Mouse (Mus musculus) heart, embryonic 14.5 days (tissue): ENCODE results near the gene 0610010K14Rik. TPM values are rescaled to one million over a fixed set of nuclear protein-coding genes. Genes with fewer than 3 reads are reported as not detected.
A peak's percentile ranks its signal among the peaks of the same experiment; 100 is the strongest.

Experiments used
- ATAC-seq: fragments of 200-750 bp; cut with Nextera tagmentation; 2 replicates; pipeline ENCODE4 v1.8.0; 2017; ENCODE audit warnings: low read depth, moderate TSS enrichment; ENCODE audit not compliant: insufficient number of reproducible peaks, insufficient read depth, low FRiP score
- H3K27ac ChIP-seq, 2 experiments: fragments of 200-500 bp in 1 of 2; fragments of 300-500 bp in 1 of 2; sonication (generic) in 1 of 2; replicated peaks in 1 of 2; 2 replicates each; pipeline ENCODE4 v1.5.1; 2012 to 2014; ENCODE audit warnings: low read depth in 2 of 2, low read length in 2 of 2, control low read depth in 1 of 2, mild to moderate bottlenecking in 1 of 2, mixed read lengths in 1 of 2; ENCODE audit not compliant: control insufficient read depth in 1 of 2, insufficient read depth in 1 of 2
- H3K27me3 ChIP-seq: fragments of 300-500 bp; sonication (generic); 2 replicates; pipeline ENCODE4 v1.6.1; 2014; ENCODE audit warnings: mild to moderate bottlenecking, low read length, control low read depth; ENCODE audit not compliant: control insufficient read depth, insufficient read depth
- H3K36me3 ChIP-seq: fragments of 300-500 bp; sonication (generic); 2 replicates; pipeline ENCODE4 v1.6.1; 2014; ENCODE audit warnings: mild to moderate bottlenecking, control low read depth, low read length, mixed read lengths; ENCODE audit not compliant: control insufficient read depth, insufficient read depth
- H3K4me1 ChIP-seq, 2 experiments: fragments of 200-500 bp in 1 of 2; fragments of 300-500 bp in 1 of 2; sonication (generic) in 1 of 2; 2 replicates each; pipeline ENCODE4 v1.6.1; 2012 to 2014; ENCODE audit warnings: low read length in 2 of 2, control low read depth in 1 of 2, mixed read lengths in 1 of 2; ENCODE audit not compliant: control insufficient read depth in 2 of 2, insufficient read depth in 2 of 2
- H3K4me2 ChIP-seq: fragments of 300-500 bp; sonication (generic); 2 replicates; pipeline ENCODE4 v1.6.1; 2014; ENCODE audit warnings: mild to moderate bottlenecking, low read length
- H3K4me3 ChIP-seq, 2 experiments: fragments of 200-500 bp in 1 of 2; fragments of 300-500 bp in 1 of 2; sonication (generic) in 1 of 2; 2 replicates each; pipeline ENCODE4 v1.5.1; 2012 to 2014; ENCODE audit warnings: low read length in 2 of 2, mild to moderate bottlenecking in 2 of 2, control low read depth in 1 of 2, low read depth in 1 of 2, moderate library complexity in 1 of 2; ENCODE audit not compliant: control insufficient read depth in 1 of 2, insufficient read depth in 1 of 2
- H3K9ac ChIP-seq: fragments of 300-500 bp; sonication (generic); 2 replicates; pipeline ENCODE4 v1.6.1; 2014; ENCODE audit warnings: mild to moderate bottlenecking, low read length
- H3K9me3 ChIP-seq: fragments of 300-500 bp; sonication (generic); 2 replicates; pipeline ENCODE4 v1.6.1; 2016; ENCODE audit warnings: low read length, control low read depth; ENCODE audit not compliant: control insufficient read depth
- WGBS: fragments of 180-500 bp; shearing (Covaris S2); extraction: QIAGEN DNeasy Blood & Tissue Kit; methylation state at CpG from one replicate; pipeline ENCODE4 v1.1.7; 2014; 5-methylcytosine and 5-hydroxymethylcytosine counted together
- polyA plus RNA-seq: library from polyadenylated mRNA; unstranded; fragments of >200 nt; fragmentation: Nextera tagmentation; extraction: Ambion mirVana; gene quantifications from 2 replicates; pipeline ENCODE4 v1.2.1, GENCODE M21; 2014

The 0610010K14Rik gene
- polyA plus RNA-seq, 1 experiment from 2014 or later: 139 TPM

DNA sequence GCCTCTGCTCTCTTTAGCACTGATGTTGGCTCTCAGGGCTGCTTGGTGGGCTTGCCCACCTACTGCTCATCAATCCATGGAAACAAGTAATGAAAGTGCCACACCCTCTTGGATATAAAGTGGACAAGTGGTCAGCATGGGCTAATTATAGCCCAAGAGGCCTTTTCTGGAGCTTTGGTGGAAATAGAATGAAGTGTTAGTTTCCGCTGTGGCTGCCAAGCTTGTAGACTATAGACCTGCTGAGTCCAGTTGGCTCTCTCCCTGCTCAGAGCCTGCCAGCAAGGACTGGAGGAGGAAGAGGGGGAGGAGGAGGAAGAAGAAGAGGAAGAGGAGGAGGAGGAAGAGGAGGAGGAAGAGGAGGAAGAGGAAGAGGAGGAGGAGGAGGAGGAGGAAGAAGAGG, 28.7 kb upstream of the 0610010K14Rik start:
- no peaks in the 10 kb centered on the region for H3K36me3 ChIP-seq
- H3K9ac ChIP-seq: no peak overlapping the region
- H3K9me3 ChIP-seq: no peaks in the 10 kb centered on the region
- no peak overlapping the region for H3K4me3 ChIP-seq
- no peaks in the 10 kb centered on the region for H3K27me3 ChIP-seq
- ATAC-seq: no peak
- H3K4me1 ChIP-seq: peaks cover 10 to 14% of the 10 kb centered on the region in 2 experiments
- peak overlapping the region; percentile 47 to 48; a peak in 3 of 4 replicates for H3K27ac ChIP-seq
- 56% methylated on average over 1 of the region's 1 CpGs for WGBS
- H3K4me2 ChIP-seq: no peak overlapping the region

GRCm38 (mm10) chr11:70265819-70266218, 28.1 kb upstream of the 0610010K14Rik start:
- no peak overlapping the region for H3K4me3 ChIP-seq
- 52% methylated on average over 4 of the region's 4 CpGs for WGBS

DNA sequence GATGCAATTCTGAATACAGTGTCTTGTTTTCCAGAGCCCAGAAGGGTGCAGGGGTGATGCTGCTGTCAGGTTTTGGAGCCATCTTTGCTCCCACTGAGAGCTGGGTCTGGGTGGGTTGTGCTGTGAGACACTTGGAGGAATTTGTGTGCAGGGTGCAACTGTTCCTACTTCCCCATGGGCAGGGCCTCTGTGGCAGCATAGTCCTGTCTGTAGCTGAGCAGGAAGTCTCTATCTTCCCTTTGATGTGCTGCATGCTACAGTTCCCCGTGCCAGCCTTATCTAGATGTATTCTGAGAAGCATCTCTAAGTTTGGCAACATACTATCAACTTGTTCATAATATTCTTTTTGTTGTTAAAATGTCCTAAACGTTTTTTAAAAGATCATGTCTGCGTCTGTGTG, 27.5 kb upstream of the 0610010K14Rik start:
- H3K36me3 ChIP-seq: no peaks in the 10 kb centered on the region
- no peak overlapping the region; the same call in 1 of the 2 replicates for H3K9ac ChIP-seq
- no peak overlapping the region for H3K4me2 ChIP-seq
- H3K27ac ChIP-seq: 0 out of 4 replicates have a peak overlapping the region, but pooled peaks of 1 of the 2 experiments have one; percentile 47
- H3K27me3 ChIP-seq: no peaks in the 10 kb centered on the region
- H3K4me3 ChIP-seq: no peak overlapping the region
- peaks cover 10 to 14% of the 10 kb centered on the region in 2 experiments for H3K4me1 ChIP-seq
- WGBS: 39% methylated on average over 3 of the region's 3 CpGs
- no peak for ATAC-seq
- no peaks in the 10 kb centered on the region for H3K9me3 ChIP-seq

More at GRCm38 (mm10) chr11:70265819-70266218, 28.1 kb upstream of the 0610010K14Rik start:
- H3K27me3 ChIP-seq: no peaks in the 10 kb centered on the region
- H3K4me1 ChIP-seq: peaks cover 10 to 14% of the 10 kb centered on the region in 2 experiments
- no peaks in the 10 kb centered on the region for H3K36me3 ChIP-seq
- ATAC-seq: no peak
- H3K9me3 ChIP-seq: no peaks in the 10 kb centered on the region
- H3K4me2 ChIP-seq: no peak overlapping the region
- no peak overlapping the region; the same call in 1 of the 2 replicates for H3K9ac ChIP-seq
- H3K27ac ChIP-seq: peak overlapping the region; percentile 47 to 48; a peak in 3 of 4 replicates

- H3K36me3 ChIP-seq: no peaks in the 10 kb centered on the region
- H3K27ac ChIP-seq: no peak overlapping the region
- no peak overlapping the region for H3K4me2 ChIP-seq
- H3K9ac ChIP-seq: no peak overlapping the region
- H3K9me3 ChIP-seq: 0 out of 2 replicates have a peak, but pooled peaks cover 2% of the 10 kb centered on the region
- ATAC-seq: no peak
- peaks cover 5 to 6% of the 10 kb centered on the region in 2 experiments; a peak in 3 of 4 replicates for H3K4me1 ChIP-seq
- WGBS: 82% methylated on average over 4 of the region's 4 CpGs
- peaks cover 16% of the 10 kb centered on the region for H3K27me3 ChIP-seq
- H3K4me3 ChIP-seq: no peak overlapping the region
These were observed 21.3 kb upstream of the 0610010K14Rik start for GRCm38 (mm10) chr11:70259035-70259434.

DNA sequence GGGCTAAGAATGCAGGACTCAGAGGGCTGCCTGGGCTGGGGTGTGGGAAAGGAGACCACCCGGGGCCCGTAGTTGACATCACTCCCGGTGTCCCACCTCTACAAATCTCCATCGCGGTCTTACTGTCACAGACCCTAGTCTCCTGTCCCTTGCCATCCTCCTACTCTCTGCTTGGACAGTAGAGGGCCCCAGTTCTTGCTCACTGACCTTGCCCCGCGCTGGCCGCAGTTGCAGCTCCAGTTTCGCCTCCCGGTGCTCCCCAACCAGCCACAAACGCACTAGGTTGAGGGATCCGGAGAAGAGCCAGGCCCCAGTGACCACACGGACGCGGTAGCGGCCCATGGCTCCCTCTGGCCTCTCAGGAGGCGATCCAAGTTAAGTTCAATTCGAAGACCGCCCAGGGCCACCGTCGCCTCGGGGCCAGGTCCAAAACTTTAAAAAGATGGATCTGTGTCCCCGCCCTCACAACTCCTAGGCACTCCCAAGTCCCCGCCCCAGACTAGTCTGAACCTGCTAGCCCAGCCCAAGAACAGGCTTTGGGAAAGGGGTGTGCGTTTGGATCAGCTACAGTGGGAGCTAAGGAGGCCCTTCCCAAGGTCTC, 17.3 kb upstream of the 0610010K14Rik start, which contains the start of gene Alox12:
Alox12 (minus strand) TSS at position 423 of the 601 bp plus-strand sequence.
- no peak for ATAC-seq
- WGBS: 1% methylated on average over 25 of the region's 25 CpGs
- peaks cover 43% of the 10 kb centered on the region for H3K27me3 ChIP-seq
- H3K4me1 ChIP-seq: peaks cover 5 to 8% of the 10 kb centered on the region in 2 experiments; a peak in 3 of 4 replicates
- H3K9me3 ChIP-seq: 0 out of 2 replicates have a peak, but pooled peaks cover 2% of the 10 kb centered on the region
- H3K4me3 ChIP-seq: peak within 1 kb of the TSS; percentile 29 to 43
- peak within 1 kb of the TSS; percentile 73 for H3K4me2 ChIP-seq
- no peak within 1 kb of the TSS for H3K27ac ChIP-seq
- no peaks in the 10 kb centered on the region for H3K36me3 ChIP-seq
- peak within 1 kb of the TSS; percentile 67 for H3K9ac ChIP-seq

DNA sequence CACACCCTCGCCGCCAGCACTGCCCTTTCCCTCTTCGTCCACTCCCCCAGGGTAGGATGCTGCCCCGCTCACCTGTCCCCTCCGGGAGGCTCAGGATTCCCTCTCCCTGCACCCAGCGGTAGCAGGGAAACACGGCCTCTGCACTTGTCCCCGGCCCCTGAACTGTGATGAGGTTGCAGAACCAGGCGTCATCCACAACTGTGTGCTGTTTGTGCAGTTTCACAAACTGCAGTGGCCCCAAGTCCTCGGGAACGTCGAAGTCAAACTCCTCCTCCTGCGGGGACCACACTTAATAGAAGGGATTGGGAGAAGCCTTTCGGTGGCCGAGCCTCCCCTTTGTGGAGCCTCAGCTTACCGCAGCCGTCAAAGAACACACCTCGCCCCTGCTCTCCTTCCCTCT, 16.6 kb upstream of the 0610010K14Rik start:
- Histone ChIP-seq H3K4me3 (peak overlapping the region; percentile 29 to 43), H3K4me2 (peak overlapping the region; percentile 73), H3K27me3 (peaks cover 43% of the 10 kb centered on the region), H3K36me3 (no peaks in the 10 kb centered on the region), H3K9me3 (0 out of 2 replicates have a peak, but pooled peaks cover 2% of the 10 kb centered on the region), H3K4me1 (peaks cover 5 to 8% of the 10 kb centered on the region in 2 experiments; a peak in 3 of 4 replicates), H3K27ac (no peak overlapping the region), H3K9ac (peak overlapping the region; percentile 67; the same call in 1 of the 2 replicates)
- ATAC-seq: no peak
- 7% methylated on average over 18 of the region's 18 CpGs for WGBS

GRCm38 (mm10) chr11:70251853-70252252, 14.1 kb upstream of the 0610010K14Rik start:
- no peak overlapping the region for H3K27ac ChIP-seq
- H3K27me3 ChIP-seq: peaks cover 43% of the 10 kb centered on the region
- H3K4me1 ChIP-seq: peaks cover 5 to 8% of the 10 kb centered on the region in 2 experiments; a peak in 3 of 4 replicates
- H3K9ac ChIP-seq: no peak overlapping the region
- H3K36me3 ChIP-seq: no peaks in the 10 kb centered on the region
- H3K4me2 ChIP-seq: no peak overlapping the region
- ATAC-seq: no peak
- 54% methylated on average over 8 of the region's 8 CpGs for WGBS
- 0 out of 2 replicates have a peak, but pooled peaks cover 2% of the 10 kb centered on the region for H3K9me3 ChIP-seq
- H3K4me3 ChIP-seq: no peak overlapping the region
